Mouse (Mus musculus): ENCODE data around the gene Fam104a.

DNA sequence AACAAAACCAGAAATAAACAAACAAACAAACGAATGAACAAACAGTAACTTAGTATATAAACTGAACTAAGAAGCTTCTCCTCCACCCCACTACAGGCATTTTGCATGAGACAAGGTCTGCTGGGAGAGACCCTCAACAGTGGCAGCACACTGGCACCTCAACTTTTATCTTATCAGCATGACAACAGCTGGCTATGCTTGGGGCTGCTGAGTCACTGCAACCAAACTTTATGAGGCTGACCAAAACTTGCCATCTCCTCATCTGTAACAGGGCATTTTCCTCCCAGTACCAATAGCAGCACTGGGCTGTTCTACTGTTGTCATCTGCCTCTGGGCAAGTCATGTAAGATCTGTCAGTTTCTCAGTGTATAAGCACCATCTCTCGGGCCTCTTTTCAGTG, 3.0 kb downstream of the Fam104a start:
- no peak for TF ChIP-seq CTCF (IDR thresholded peaks at IDR 0.05; ENCODE audit: control insufficient read depth, insufficient read depth, insufficient replicate concordance, low read depth, low read length)
- no peak for TF ChIP-seq POLR2A (IDR thresholded peaks at IDR 0.05; ENCODE audit: control insufficient read depth, low read depth, low read length)

Measured in testis, adult 2 months (tissue).